Comparison of ENCODE assay signal across 18 mouse cellular contexts in the genomic region with DNA sequence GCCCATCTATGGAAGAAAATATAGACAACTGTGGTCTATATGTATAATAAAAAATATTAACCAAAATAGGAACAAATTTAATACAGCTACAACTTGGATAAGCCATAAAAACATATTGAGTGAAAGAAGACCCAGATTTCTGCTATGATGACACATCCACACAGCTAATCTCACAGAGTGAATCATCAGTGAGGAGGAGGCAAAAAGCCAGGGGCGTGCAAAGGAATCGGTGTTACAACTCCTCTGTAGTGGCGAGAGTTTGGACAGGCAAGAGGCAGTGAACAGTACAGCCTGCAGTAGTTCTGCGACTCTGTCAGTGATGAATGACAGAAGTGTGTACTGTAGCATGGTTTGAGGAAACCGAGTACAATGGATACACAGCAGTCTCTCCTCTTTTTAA. TPM values are rescaled to one million over a fixed set of nuclear protein-coding genes. Genes with fewer than 3 reads are reported as not detected.
A peak's percentile ranks its signal among the peaks of the same experiment; 100 is the strongest.
DNase-seq lines count a peak whose midpoint lies in the region.
"Had no signal": no experiment of that assay in that cellular context is flagged by ENCODE, and none has a peak within 500 bp of the region (broad histone marks: within the 10 kb centered on the region; RNA-seq: fewer than 3 reads in every experiment).

No protein-coding gene starts in this region.

- DNase-seq in frontal cortex, adult 2 months (ENCODE audit: extremely low spot score in 1 of 2, low spot score in 1 of 2), result peak; percentile 29 to 80
- no peak for DNase-seq in frontal cortex, postnatal 14 days (ENCODE audit: low spot score in 2 of 2)
- peak; percentile 16 for DNase-seq in urinary bladder, postnatal 25 days (ENCODE audit: low spot score)
- DNase-seq in urinary bladder, postnatal 36 days (ENCODE audit: low spot score in 2 of 2), result no peak
- DNase-seq in layer of hippocampus, adult 9-11 months, result peak; percentile 42
- DNase-seq in embryonic facial prominence, embryonic 10.5 days (ENCODE audit: low spot score), result no peak
- no peak for DNase-seq in kidney, postnatal 14 days
- no peak for DNase-seq in cerebellum, postnatal 4 days (ENCODE audit: low spot score in 2 of 2)
- DNase-seq: cerebellum, adult 11 months; gastrocnemius, postnatal 25 days; lung, postnatal 36 days had no signal

- H3K27me3 ChIP-seq in embryonic facial prominence, embryonic 10.5 days (replicated peaks; ENCODE audit: low read depth, poor library complexity, severe bottlenecking), result no peaks in the 10 kb centered on the region
- H3K27me3 ChIP-seq: heart, embryonic 12.5 days; intestine, embryonic 15.5 days; midbrain, embryonic 13.5 days; neural tube, embryonic 12.5 days had no signal

- no peak overlapping the region for H3K4me3 ChIP-seq in embryonic facial prominence, embryonic 10.5 days
- H3K4me3 ChIP-seq: heart, embryonic 12.5 days; hindbrain, embryonic 10.5 days; intestine, embryonic 15.5 days; limb, embryonic 10.5 days; midbrain, embryonic 13.5 days; neural tube, embryonic 12.5 days had no signal

- no peak overlapping the region for H3K27ac ChIP-seq in embryonic facial prominence, embryonic 10.5 days (replicated peaks)
- H3K27ac ChIP-seq: hindbrain, embryonic 10.5 days; intestine, embryonic 15.5 days; limb, embryonic 10.5 days; liver, embryonic 14.5 days; midbrain, embryonic 13.5 days; neural tube, embryonic 12.5 days had no signal

- no peaks in the 10 kb centered on the region for H3K4me1 ChIP-seq in embryonic facial prominence, embryonic 10.5 days
- H3K4me1 ChIP-seq: hindbrain, embryonic 10.5 days; limb, embryonic 10.5 days; midbrain, embryonic 13.5 days; neural tube, embryonic 12.5 days had no signal

- 91% methylated on average over 5 of the region's 5 CpGs for WGBS in embryonic facial prominence, embryonic 10.5 days

- H3K9me3 ChIP-seq in embryonic facial prominence, embryonic 10.5 days, result no peaks in the 10 kb centered on the region
- H3K9me3 ChIP-seq: heart, embryonic 12.5 days; hindbrain, embryonic 10.5 days; intestine, embryonic 15.5 days; limb, embryonic 10.5 days; midbrain, embryonic 13.5 days; neural tube, embryonic 12.5 days had no signal

- peaks cover 86% of the 10 kb centered on the region for H3K36me3 ChIP-seq in embryonic facial prominence, embryonic 10.5 days (replicated peaks)
- H3K36me3 ChIP-seq: intestine, embryonic 15.5 days had no signal

RNA-seq across cellular contexts. Expression of a gene that starts 16.9 kb away (rescaled TPM):
- polyA plus RNA-seq in frontal cortex, adult 2 months (2012; rRNA removed), result 18.0 and 20.2 TPM in 2 replicates
- polyA plus RNA-seq in embryonic facial prominence, embryonic 10.5 days (2016; fragmentation: Nextera tagmentation; extraction: Ambion mirVana), result 4.7 and 4.9 TPM in 2 replicates

RNA-seq across cellular contexts. Expression of a gene that starts 17.4 kb away (rescaled TPM):
- polyA plus RNA-seq in frontal cortex, adult 2 months (2012; rRNA removed), result 26.8 and 31.6 TPM in 2 replicates
- 5.6 and 5.7 TPM in 2 replicates for polyA plus RNA-seq in embryonic facial prominence, embryonic 10.5 days (2016; fragmentation: Nextera tagmentation; extraction: Ambion mirVana)

Comparison
In these comparisons a context has a peak if more than half of its experiments do, and no peak if none do; other contexts are left out.
1. DNase-seq: peak in frontal cortex, adult 2 months (2 of 2), urinary bladder, postnatal 25 days (single experiment) and layer of hippocampus, adult 9-11 months (single experiment); none in frontal cortex, postnatal 14 days (0 of 2), urinary bladder, postnatal 36 days (0 of 2), embryonic facial prominence, embryonic 10.5 days (single experiment), kidney, postnatal 14 days (single experiment) and cerebellum, postnatal 4 days (0 of 2).